Mouse (Mus musculus) lung, adult 2 months (tissue): ENCODE results near the gene Acacb.

Source experiments
- CTCF ChIP-seq: fragments of 200-500 bp; IDR thresholded peaks from 2 replicates; pipeline ENCODE4 v1.5.1; 2011; ENCODE audit warnings: mild to moderate bottlenecking, low read length, control low read depth; ENCODE audit not compliant: insufficient read depth
- POLR2A ChIP-seq: fragments of 200-500 bp; IDR thresholded peaks from 2 replicates; pipeline ENCODE4 v1.6.1; 2011; ENCODE audit warnings: low read depth, mild to moderate bottlenecking, control low read depth, low read length, borderline replicate concordance; ENCODE audit errors: extremely low read depth

DNA sequence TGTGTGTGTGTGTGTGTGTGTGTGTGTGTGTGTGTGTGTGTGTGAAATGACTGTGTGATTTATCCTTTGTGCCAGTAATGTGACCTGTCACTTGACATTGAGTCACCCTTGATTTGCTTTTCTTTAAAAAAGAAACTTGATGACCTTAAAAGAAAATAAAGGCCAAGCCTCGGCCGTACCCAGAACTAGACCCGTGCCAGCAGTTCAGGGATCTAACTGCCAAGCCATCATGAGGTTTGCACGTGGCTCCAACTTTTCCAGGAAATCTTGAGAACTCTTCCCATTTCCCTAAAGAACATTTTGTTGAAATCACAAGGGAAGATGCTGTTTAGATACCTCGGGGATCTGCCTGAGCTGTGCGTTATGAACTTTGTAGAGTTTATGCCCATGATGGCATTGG is 15.1 kb downstream of the Acacb start:
- no peak for TF ChIP-seq POLR2A
- TF ChIP-seq CTCF, result no peak
